Mouse (Mus musculus) T-helper 2 cell (primary cell): ENCODE data around the gene Fbp2.

Experiments used
- in situ Hi-C: fragments of 300-600 bp; cut with MboI, MseI; formaldehyde crosslinking; loops from one replicate; pipeline ENCODE4 v1.15.1; 2025; ENCODE audit warnings: high pct_unique_total_duplicates

Fbp2 gene

DNA sequence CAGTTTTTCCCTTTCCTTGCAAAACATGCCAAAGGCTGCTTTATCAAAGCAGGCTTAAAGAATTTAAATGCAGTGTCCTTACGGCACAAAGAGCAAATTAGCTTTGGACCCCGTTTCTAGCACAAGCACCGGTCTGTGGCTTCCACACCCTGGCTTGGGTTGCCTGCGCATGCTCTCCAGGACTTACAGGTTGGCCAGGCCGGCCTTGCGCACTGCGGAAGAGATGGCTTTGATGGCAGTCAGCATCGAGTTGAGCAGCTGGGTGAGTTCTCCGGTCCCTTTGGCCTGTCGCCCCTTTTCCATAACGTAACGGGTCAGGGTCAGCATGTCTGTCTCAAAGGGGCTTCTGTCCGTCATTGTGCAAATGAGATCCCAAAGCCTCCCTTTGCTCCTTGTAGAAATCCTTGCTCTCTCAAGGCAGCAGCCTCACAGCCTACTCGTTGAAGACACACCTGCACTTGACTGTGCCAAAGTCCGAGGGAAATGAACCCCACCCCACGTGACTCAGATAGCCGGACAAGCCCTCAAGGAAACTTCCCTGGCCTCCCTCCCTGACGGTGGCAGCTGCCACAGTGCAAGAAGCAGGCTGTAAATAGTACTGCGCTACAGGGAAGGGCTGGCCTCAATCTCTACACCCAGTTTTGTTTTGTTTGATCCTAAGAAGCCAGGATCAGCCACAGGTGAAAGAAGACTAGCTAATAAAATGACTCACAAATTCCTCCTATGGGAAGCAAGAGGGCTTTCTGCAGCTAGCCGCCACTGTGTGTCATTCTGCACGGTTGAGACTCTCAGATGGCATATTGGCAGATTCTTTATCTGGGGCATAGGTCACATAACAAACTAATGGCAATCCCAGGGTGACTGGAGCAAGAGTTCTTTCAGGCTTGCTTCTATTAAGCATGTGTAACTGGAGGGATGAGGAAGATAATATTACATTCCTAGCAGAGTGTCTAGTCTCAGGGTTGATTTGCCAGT is at the start of gene Fbp2:
Gene Fbp2 (minus strand): TSS at position 482 of the 975 bp plus-strand sequence.
- in situ Hi-C loops: loop anchor here (5.0 kb wide), 1 partner anchor 391 kb away; the partner anchor contains the start of gene Gm49359

DNA sequence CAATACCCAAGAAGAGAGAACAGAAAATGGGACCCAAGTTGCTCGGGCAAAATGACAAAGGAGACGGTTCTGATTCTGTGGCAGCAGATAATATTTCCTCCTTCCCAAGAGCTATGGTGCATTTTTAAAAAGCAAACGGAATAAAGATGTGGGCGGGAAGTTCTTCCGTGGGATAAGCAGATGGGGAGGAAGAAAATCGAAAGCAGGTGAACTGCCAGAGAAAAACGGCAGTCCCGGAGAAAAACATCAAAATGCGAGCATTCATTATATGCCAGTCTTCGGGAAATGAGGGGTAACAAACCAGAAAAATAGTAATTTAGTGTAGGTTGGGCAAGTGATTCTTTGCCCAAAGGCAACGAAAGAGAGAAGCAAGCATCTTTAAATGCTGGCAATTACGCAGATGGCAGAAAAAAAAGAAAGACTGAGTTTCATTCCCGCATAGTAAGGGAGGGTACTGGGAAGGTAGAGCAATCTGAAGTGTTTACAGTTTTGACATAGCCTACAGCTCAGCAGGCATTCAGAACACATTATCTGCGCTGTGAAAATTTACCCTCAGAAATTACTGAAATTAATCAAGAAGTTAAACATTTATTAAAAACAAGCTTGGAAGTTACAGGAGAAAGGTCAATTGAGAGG is 49.4 kb upstream of the Fbp2 start:
- in situ Hi-C loops: no loop called here

DNA sequence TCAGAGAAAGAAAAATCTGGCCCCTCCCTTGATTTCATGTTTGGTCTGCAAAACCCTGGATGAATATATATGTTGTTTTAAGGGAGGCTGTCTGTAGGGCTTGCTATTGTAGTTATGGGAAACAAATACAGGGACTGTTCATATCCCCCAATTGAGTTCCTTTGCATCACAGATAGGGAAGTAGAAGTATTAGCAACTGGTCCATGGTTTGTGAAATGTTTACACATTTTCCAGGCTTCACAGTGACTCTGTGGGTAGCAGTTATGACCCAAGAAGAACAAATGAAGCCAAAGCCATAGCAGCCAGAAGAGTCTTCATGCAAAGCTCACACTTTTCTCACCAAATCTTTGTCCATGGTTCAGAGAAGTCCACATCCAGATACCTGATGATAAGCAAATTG is 42.9 kb upstream of the Fbp2 start:
- in situ Hi-C loops: no loop called here

DNA sequence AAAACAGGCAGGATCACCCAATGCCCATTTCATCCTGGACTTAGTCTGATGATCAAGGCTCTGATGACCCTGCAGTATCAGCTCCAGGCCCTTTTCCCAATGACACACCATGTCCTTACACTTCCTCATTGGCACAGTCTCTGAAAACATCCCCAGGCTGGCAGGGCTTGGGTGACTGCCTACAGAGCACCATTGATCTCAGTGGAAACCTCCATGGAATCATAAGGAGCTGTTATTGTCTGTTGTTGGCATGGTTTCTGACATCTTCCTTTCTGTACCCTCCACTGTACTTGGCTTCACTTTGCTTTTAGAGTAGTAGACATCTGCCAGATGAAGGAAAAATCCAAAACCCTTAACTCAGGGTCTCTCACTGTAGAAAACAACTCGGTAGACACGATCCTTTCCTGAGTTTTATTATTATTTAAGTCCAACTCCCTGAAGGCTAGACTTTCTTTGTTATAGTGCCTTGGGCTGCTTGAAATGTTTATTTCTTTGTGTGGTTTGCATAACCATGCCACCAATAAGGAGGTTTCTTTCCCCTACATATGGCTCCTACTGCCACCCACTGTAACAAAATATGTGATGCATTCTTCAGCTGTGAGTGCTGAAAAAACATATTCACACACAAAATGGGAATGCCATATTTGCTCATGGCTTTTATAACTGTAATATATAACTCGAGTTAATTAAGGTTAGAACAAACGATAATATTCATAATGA is 39.9 kb upstream of the Fbp2 start:
- in situ Hi-C loops: no loop called here

DNA sequence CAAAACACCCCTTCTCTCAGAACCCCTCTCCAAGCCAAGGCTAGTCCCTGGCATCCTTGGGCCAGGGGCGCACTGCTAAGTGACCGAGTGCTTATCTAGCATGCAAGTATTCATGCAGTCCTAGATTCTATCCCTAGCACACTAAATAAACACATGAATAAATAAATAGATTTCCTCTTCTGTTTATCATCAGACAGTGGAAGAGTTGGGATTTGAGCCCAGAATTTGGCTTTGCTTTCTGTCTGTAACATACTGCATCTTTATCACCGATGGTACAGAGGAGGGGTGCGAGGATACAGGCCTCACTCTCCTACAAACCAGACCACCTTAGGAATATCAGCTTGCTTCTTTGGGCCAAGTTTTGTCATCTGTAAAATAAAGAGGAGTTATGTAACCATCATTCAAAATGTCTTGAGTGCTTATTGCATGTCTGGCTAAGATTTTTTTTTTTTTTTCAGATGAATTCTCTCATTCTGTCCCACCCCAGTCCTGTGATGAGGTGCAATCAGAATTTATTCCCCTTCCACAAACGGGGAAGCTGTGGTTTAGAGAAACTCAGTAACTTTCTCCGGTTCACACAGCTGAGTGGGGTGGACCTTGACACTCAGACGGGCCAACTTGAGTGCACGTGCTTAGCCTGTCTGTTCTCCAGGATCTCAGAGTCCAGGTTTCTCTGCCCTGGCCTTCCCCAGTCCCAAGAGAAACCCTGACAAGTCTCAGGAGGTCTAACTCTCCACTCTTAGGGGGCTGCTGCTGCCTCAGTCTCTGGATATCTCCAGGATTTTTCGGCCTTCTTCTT is 35.0 kb upstream of the Fbp2 start:
- in situ Hi-C loops: no loop called here

DNA sequence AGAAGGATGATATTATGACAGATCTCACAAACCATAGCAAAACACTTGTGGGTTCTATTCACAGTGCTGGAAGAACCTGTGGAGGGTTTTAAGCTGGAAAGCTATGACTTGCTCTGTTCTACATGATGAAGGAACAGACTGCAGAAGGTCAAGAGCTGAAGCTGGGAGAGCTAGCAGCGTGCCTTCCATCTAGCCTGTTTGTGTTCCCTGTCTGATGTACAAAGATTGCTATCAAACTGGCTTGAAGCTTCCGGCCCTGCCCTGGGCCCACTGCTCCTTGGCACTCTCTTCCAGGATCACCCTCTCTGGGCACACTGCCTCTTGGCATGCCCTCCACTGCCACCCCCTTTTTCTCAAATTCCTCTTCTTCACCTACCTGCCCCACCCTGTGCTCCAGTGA is 31.1 kb upstream of the Fbp2 start:
- in situ Hi-C loops: no loop called here

DNA sequence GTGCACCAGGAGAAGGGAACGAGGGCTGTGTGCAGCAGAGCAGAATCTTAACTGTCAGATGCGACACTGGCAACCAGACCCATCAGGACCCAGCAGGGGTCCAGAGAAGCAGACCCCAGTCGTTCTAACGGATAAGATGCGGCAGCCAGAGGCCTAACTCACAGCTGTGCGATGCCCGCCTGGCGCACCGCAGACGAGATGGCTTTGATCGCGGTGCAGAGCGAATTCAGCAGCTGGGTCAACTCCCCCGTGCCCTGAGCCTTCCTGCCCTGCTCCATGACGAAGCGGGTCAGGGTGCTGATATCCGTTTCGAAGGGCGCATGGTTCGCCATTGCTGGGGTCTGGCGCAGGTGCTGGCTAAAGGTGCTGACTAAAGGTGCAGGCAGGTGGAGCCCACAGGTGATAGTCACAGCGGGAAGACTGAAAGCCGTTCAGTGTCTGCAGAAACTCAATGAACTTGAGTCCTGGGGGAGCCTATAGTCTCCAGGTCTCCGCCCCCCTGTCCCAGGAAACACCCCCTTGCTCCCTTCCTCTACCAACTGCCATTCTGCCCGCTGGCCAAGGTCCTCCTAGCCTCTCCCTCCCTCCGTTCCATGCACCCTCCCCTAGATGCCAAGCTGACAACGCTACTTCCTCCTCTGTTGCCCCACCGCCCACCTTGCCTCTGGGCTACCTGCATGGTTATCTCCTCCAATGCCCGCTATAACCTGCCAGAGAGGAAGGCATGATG is 29.7 kb upstream of the Fbp2 start, which contains the start of gene Fbp1:
Gene Fbp1 (minus strand): TSS at position 571 of the 730 bp plus-strand sequence.
- in situ Hi-C loops: no loop called here

DNA sequence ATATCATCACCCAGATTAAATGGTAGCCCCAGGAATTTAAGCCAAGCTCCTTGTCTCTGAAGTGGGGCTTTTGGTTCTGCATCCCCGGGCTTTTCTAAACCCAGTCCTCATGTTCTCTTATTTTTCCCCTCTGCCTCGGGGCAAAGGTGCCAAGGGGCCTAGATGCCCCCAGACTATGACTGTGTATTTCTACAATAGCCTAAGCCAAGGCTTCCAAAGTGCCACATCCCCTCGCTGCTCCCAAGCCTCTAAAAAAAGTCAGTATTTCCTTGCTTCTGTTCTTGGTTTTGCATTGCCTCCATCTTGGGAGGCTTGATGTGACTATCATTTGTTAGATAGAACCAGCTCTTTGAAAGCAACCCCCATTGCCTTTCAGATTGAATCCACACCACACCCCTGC is 26.3 kb upstream of the Fbp2 start:
- in situ Hi-C loops: no loop called here

DNA sequence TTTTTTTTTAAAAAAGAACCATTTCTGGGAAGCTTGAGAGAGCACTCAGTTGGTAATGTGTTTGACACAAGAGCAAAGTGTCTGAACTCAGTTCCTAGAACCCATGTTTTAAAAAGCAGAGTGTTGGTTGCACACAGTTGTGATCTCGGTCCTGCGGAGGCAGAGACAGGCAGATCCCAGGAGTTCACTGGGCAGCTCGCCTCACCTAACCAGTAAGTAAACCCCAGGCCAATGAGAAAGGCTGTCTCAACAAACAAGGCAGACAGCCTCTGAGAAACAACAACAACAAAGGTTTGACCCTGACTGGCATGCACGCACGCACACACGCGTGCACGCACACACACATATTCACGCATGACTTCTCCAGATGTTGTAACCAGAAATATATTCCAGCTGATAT is 25.7 kb upstream of the Fbp2 start:
- in situ Hi-C loops: no loop called here

DNA sequence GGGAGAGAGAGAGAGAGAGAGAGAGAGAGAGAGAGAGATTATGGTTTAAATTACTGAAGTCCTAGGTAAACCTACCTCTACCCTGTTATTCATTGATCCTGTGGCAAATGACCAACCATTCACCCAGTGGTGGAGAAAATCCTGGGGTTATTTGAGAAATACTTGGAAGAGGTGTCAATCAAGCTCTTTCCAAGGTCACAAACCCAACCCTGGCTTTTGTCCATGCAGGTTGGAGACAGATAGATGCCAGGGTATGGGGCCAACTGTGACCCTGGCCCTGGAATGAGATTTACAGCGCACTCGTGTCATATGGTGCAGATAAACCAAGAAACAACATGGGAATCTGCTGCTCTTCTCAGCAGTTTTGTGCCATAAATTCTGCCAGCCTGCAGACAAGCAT is 25.2 kb upstream of the Fbp2 start:
- in situ Hi-C loops: no loop called here

DNA sequence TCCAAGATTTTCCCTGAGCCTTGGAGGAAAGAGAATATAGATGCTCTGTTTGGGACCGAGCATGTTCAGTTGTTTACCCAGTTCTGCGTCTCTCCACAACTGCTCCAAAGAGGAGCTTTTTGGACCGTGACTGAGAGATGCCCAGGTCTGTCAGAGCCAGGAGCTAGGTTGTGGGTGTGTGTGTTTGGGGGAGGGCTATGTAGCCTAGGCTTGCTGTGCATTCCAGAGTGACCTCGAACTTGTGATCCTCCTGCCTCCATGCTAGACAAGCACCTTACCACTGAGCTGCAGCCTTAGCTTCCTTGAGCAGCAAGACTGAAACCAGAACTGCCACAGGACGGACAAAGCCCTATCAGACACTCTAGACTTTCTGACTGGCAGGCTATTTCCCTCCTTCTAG is 24.6 kb upstream of the Fbp2 start:
- in situ Hi-C loops: no loop called here

DNA sequence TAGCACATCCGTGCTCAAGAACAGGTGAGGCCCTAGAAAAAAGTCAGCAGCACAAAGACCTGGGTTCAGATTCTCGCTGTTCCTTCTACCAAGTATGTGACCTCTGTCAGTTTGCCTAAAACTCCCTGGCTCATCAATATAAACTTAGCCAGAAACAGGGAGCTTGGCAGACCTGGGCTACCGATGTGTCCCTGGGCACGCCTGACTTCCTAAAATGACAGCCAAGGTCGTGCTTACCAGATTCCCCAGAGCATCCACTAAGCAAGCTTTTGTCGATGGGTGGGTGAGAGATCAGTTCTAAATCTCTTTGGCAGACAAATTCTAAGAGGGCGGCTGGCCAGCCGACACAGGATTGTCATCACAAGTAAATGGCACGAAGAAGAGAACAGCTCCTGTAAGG is 23.1 kb upstream of the Fbp2 start:
- in situ Hi-C loops: no loop called here

DNA sequence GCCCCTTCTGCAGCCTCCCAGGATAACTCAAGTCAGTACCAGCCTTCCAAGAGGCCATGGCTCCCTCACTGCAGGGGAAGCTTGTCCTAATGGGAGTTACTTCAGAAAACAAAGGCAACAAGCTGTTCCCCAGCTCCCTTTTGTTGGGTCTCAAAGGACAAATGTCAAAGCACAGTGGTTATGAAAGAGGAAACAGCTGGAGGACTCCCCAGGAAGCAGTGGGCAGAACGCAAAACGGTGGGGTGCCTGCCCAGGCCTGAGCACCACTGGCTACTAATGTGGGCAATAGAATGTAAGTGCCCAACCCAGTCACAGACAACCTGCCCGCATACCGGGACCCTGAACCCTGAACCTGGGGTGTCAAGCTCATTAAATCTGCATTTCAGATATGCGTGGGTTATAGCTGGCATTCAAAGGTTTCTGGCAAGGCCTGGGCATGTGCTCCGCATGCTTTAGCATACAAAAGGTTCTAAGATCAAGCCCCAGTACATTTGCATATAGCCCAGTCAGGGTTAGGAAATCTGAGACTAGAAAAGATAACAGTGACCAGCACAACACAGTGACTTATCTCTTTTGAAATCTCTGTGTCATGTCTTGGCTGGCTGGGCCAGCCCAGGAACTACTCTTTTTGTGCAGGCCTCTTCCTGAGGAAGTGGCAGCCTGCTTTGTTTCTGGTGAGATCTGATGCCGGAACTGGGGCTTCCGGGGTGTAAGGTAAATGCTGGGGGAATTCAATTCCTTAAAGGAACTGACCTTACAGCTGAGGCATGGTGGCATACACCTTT is 21.8 kb upstream of the Fbp2 start:
- in situ Hi-C loops: no loop called here

DNA sequence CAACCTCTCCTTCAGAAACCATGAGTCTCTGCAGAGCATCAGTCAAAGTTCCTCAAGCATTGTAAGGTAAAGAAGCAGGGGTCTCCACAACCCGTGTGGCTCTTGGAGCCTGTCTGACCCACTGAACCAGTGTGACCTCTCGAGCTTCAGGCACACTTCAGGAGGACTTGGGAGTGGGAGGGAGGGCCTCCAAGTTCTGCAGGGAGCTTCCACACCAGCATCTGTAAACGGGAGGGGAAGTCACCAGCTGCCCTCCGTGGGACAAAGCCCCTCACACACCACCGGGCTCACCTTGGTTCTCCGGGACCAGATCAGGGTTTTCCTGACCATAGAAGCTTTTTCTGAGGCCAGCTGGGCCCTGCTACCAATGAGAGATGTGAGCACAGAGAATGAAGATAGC is 21.2 kb upstream of the Fbp2 start:
- in situ Hi-C loops: no loop called here

DNA sequence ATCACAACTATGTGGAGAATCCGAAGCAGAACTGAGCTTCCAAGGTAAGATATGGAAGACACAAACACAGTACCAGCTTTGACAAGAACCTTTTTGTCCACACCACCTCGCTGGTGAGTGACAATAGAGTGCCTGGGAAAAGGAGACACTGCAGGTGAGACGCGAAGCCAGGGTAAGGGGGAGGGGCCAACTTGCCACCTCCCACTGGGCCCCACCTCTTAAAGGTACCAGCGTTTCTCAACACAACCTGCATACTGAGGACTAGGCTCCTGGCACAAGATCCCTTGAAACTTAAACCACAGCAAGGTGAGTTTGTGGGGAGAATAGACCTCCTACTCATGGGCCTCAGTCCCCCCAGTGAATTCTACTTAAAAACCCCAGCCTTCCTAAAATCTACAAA is 19.0 kb upstream of the Fbp2 start:
- in situ Hi-C loops: no loop called here

DNA sequence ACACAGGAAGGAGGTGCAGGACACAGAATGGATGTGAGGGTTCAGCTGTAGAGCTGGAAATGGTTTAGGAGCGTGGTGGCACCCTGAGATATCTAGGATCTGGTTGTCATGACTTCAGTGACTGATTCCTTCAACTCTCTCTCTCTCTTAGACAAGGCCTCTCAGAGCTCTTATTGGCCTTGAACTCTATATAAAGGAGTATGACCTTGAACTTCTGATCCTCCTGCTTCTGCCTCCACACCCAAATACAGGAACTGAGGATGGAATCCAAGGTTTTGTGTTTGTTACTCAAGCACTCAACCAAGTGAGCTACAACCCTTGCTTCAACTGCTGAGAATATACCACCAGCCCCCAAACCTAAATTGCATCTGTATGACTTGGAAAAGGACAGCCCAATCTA is 17.9 kb upstream of the Fbp2 start:
- in situ Hi-C loops: no loop called here

DNA sequence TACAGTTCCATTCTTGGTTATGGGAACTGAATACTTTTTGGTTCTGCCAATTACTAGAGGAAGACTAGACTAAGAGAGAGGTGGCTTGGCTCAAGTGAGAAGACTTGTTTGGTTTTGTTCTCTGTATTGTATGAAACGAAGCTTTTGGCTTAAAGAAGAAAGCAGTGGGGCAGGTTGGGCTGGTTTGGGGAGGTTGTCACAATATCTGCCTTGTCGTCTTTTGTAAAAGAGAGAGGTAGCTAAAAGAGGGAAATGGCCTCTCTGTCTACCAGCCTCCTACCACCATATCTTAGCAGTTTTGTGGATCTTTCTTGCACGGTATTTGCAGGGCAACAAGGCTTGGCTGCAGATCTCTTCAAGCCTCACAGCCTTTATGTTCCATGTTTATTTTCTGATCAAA is 14.0 kb upstream of the Fbp2 start:
- in situ Hi-C loops: no loop called here

DNA sequence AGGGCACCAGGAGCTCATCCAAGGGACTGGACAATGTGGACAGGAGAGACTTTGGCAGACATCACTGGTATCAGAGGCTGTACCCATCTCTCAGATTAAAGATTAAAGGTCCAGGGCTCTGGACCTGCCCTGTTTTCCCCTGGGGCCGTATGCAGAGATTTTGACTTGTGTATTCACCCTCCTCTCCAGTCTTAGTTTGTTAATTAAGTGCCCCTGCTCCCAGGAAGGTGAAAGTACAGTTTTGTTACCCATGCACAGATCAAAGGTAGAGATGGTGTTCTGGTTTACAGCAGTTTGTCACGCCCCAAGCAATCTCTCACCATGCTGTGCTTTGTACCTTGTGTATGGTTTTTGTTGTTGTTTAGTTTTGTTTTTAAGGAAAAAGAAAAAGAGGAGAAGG is 12.4 kb upstream of the Fbp2 start:
- in situ Hi-C loops: no loop called here

DNA sequence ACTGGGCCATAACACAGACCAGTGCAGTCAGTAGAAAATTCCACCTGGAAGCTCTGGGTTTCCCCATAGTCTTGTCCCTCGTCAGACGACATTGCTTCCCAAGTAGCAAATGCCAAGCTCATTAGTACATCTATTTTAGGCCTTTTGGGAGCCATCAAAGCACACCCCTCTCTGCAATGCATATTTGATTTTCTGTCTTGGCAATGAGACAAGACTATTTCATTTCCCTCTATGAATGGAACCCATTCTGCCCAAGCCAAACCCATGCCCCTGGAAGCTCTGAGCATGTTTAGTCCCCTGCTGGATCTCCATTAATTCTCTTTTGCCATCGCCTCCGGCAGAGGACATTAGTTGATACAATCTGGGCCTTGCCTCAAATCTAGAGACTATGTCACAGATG is 8.6 kb upstream of the Fbp2 start:
- in situ Hi-C loops: no loop called here
